Mouse (Mus musculus) heart, postnatal 25 days (tissue): ENCODE results near the gene Cyb561. TPM values are rescaled to one million over a fixed set of nuclear protein-coding genes. Genes with fewer than 3 reads are reported as not detected.

ENCODE experiments used
- DNase-seq: peaks from one replicate; pipeline ENCODE4 v3.0.0; 2022; ENCODE audit warnings: low spot score
- intact Hi-C: fragments of 180-260 bp; cut with DNase I; formaldehyde crosslinking; loops from one replicate; pipeline ENCODE4 v1.15.1; 2025
- total RNA-seq, 2 experiments: library from RNA; stranded (reverse); gene quantifications; 2 replicates each; pipeline ENCODE4 v1.2.3; 2021

Cyb561 gene
- total RNA-seq, 2 experiments from 2014 or later: 7.9 to 11.9 TPM

GRCm38 (mm10) chr11:105927065-105928030 is 25.8 kb downstream of the Cyb561 start:
- intact Hi-C loops: loop anchor here (1.0 to 2.0 kb wide), 3 partner anchors 43 to 149 kb away; no protein-coding TSS in a partner anchor
- DNase-seq: no peak

GRCm38 (mm10) chr11:105922769-105923663 is 30.1 kb downstream of the Cyb561 start:
- no peak for DNase-seq
- intact Hi-C loops: no loop called here

DNA sequence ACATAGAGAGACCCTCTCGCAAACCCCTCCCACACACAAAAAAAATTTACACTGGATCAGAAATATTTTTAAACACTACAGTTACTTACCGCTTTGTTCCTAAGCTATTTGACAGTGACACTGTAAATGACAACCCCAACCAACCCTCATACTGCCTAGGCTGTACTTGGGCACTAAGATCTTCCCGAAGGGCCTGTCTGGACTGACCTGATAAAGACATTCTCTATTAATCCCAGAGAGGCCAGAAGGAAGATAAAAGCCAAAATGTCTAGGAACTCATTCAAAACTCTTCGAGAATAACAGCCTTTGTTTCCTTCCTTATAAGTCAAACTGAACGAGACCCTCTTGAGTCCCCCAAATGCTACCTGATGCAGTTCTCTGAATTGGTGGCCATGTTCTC is 31.9 kb downstream of the Cyb561 start:
- intact Hi-C loops: no loop called here

GRCm38 (mm10) chr11:105920836-105921235 is 32.3 kb downstream of the Cyb561 start:
- intact Hi-C loops: no loop called here
- DNase-seq: no peak

More for the DNA sequence above, 31.9 kb downstream of the Cyb561 start:
- no peak for DNase-seq

DNA sequence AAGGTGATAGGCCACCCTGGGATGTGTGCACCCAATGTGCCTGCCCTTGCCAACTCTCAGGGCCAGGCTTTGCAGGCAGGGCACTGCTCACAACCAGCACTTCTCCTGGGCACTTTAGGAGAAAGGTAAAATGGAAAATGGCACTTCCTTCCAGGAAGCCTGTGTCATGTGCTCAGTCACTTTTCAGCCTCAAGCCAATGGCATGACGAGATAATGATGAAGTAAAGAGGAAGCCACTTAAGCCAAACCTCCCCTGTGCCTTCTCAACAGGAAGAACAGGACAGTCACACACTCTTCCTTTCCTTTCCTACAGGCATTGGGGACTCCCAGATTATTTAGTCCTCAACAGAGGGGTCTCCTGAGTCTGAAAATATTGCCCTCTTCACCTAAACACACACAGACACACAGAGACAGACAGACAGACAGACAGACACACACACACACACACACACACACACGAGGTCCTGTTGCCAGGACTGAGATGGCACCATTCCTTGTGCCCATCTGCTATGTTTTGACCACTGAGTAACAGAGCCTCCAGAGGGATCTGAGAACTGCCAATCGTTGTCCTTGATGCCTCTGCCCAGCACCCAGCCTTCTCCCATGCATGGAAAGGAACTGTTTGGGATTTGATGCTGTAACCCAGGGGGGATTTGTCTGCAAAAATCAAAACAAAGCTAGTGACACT is 32.9 kb downstream of the Cyb561 start:
- intact Hi-C loops: no loop called here
- no peak for DNase-seq

DNA sequence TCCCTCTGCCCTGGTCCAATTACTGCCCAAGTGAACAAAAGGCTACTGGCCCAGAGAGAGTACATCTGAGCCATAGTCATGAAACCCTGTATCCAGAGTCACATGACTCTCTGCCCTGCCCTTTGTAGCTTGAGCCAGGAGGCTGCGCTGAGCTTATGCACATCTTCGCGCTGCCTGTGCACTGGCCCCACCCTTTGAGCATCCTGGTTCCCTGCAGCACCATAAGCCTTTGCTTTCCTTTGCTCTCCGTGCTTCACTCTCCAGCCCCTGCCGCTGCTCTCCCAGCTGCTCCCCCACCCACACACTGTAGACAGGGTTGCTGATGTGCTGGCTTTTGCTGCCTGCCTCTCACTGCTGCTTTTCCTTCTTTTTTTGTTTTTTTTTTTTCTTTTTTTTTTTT is 39.6 kb downstream of the Cyb561 start:
- intact Hi-C loops: loop anchor here (5.0 kb wide), 3 partner anchors 321 to 641 kb away; no protein-coding TSS in a partner anchor

DNA sequence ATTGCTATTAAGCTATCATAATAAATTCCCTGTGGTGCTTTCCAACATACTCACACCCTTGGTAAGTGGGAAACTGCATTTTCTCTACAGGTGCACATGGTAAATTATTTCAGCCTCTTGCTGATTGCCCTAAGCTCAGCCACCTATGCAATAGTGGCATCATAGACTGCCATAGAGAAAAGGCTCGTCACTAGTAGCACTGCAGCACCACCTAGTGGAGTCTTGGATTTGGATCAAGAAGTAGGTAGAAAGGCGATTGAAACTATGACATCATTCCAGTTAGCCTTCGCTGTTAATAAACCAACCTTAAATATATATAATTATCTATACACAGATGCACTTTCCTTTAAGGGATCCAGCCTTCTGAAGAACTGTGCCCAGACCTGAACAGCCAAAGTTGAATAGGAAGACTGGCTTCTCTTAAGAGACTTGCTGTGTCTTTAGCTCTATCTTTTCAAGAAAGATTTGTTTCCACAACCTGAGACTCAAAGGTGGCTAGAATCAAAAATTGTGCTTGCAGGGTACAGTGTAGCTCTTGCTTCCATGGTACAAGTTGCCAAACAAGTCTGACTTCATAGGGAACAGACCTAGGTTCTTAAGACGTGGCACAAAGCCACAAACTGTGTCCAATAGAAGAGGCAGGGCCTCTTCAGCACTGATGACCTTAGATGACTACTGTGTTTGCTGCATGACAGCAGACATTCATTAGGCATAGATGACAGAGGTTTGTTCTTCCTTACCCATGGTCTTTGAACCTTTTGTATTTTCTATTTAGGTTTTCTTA is 41.4 kb downstream of the Cyb561 start:
- no peak for DNase-seq
- intact Hi-C loops: loop anchor here (1.0 to 5.0 kb wide), 4 partner anchors 319 to 639 kb away; no protein-coding TSS in a partner anchor

More for the DNA sequence above, 39.6 kb downstream of the Cyb561 start:
- no peak for DNase-seq

- intact Hi-C loops: loop anchor here (1.0 to 5.0 kb wide), 4 partner anchors 319 to 639 kb away; no protein-coding TSS in a partner anchor
- no peak for DNase-seq
Measured at GRCm38 (mm10) chr11:105911149-105911548, 42.0 kb downstream of the Cyb561 start.

DNA sequence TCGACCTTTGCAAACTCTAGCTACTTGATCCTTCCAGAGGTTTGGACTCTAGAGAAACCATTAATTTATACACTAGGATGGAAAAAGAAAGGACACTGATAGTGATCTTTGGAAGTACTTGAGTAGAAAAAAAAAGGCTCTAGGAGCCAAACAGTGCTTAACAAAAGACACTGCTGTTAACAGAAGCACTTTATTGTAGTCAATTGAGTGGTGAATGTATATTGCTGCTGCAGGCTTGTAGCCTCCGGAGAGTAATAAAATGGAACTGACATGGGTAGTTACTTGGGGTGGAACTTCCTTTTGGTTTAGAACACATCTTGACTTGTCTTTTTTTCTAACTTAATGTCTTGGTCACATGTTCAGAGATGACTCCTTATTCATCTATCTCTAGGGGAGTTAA is 43.5 kb downstream of the Cyb561 start:
- no peak for DNase-seq
- intact Hi-C loops: loop anchor here (5.0 kb wide), 4 partner anchors 222 to 637 kb away; no protein-coding TSS in a partner anchor

DNA sequence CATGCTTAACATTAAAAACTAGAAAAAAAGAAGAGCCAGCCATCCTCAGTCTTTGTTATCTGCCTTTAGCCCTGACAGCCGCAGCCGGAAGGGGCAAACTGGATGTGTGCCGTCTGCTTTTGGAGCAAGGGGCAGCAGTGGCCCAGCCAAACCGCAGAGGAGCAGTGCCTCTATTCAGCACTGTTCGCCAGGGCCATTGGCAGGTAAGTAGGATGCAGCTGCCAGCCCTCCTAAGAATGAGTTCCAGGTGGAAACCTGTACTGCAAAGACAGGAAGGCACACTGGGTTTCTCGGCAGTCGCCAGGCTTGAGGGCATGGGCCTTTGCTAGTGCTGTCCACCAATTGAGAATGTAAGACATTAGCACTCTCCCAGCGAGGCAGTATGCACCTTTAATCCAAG is 44.2 kb downstream of the Cyb561 start:
- DNase-seq: no peak
- intact Hi-C loops: loop anchor here (5.0 kb wide), 1 partner anchor 222 kb away; no protein-coding TSS in a partner anchor

- no peak for DNase-seq
- intact Hi-C loops: loop anchor here (5.0 kb wide), 1 partner anchor 220 kb away; no protein-coding TSS in a partner anchor
Measured at GRCm38 (mm10) chr11:105907381-105907780, 45.8 kb downstream of the Cyb561 start.

DNA sequence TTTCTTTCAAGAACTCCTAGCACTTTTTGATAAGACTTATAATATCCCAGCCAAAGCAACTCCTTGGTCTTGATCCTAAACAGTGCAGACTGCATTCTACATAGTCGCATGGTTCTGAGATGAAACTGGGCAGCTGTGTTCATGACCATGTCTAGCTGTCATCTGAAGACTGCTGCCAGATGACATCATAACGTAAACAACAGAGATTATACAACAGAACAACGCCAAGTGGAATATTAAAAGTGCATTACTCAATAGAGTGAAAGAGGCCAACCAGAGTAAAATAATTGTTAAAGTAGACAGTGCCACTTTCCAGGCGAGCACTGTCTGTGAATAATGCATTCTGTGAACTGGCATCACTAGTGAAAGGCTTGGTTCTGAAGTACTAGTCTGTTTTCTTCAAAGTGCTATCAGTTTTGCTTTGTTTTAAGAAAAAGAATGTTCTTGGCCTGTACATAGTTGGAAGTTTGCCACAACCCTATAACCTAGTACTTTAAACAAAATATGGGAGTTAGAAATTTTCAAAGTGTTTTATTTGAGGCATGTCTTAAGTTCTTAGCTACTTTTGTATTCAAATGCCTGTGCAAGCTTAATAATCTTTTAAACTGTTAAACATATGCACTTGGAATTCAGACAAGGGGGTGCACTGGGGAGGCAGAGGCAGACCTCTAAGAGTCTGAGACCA is 47.5 kb downstream of the Cyb561 start:
- intact Hi-C loops: loop anchor here (5.0 kb wide), 1 partner anchor 218 kb away; no protein-coding TSS in a partner anchor
- DNase-seq: no peak

- DNase-seq: no peak
- intact Hi-C loops: no loop called here
Measured at GRCm38 (mm10) chr11:105902956-105903355, 50.2 kb downstream of the Cyb561 start.

DNA sequence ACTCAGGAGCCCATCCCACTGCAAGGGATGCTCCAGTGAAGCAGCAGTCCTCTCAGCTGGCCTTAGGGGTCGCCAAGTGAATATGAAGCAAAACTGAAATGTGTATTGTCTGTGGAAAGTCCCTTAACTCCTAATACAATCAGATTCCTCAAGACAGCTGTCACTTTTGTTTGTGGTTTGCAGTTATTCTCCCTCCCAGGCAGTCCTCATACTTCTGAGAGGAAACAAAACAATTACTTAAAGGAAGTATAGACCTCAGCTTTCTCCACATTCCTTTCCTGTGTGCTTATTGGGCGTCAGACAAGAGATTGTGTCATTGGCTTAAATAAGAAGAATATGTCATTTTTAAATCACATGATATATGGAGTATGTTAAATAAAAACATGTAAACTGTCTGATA is 51.6 kb downstream of the Cyb561 start:
- intact Hi-C loops: no loop called here
- DNase-seq: no peak

DNA sequence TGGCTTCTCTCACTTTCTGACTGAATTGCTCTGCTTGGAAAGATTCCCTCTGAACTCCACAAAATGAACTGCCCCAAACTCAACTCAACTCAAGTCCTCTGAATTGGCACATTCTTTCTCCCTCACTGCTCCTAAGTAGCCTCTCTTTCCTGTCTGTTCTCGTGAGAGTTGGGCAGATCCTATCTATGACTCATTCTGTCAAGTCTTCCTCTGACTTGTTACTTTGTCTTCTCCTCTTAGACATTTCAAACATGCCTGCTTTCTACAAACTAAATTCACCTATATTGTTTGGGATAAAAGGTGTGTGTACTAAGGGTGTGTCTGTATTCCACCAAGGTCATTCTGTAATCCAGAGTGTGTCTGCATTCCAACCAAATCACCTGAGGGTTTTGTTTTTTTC is 54.0 kb downstream of the Cyb561 start:
- DNase-seq: no peak
- intact Hi-C loops: no loop called here

GRCm38 (mm10) chr11:105887281-105887680 is 65.9 kb downstream of the Cyb561 start:
- intact Hi-C loops: no loop called here
- DNase-seq: no peak

- DNase-seq: no peak
- intact Hi-C loops: no loop called here
Measured at GRCm38 (mm10) chr11:105885558-105885957, 67.6 kb downstream of the Cyb561 start.
